Mouse (Mus musculus) bone marrow, adult 2 months (tissue): ENCODE results near the gene Slc9a3r1.

ENCODE experiments used
- CTCF ChIP-seq: fragments of 200-500 bp; IDR thresholded peaks from 2 replicates; pipeline ENCODE4 v1.5.1; 2011; ENCODE audit warnings: low read length, control low read depth; ENCODE audit not compliant: control insufficient read depth, insufficient read depth
- POLR2A ChIP-seq: fragments of 200-500 bp; IDR thresholded peaks from 2 replicates; pipeline ENCODE4 v1.6.1; 2011; ENCODE audit warnings: low read depth, mild to moderate bottlenecking, control low read depth, low read length, borderline replicate concordance; ENCODE audit not compliant: control insufficient read depth

DNA sequence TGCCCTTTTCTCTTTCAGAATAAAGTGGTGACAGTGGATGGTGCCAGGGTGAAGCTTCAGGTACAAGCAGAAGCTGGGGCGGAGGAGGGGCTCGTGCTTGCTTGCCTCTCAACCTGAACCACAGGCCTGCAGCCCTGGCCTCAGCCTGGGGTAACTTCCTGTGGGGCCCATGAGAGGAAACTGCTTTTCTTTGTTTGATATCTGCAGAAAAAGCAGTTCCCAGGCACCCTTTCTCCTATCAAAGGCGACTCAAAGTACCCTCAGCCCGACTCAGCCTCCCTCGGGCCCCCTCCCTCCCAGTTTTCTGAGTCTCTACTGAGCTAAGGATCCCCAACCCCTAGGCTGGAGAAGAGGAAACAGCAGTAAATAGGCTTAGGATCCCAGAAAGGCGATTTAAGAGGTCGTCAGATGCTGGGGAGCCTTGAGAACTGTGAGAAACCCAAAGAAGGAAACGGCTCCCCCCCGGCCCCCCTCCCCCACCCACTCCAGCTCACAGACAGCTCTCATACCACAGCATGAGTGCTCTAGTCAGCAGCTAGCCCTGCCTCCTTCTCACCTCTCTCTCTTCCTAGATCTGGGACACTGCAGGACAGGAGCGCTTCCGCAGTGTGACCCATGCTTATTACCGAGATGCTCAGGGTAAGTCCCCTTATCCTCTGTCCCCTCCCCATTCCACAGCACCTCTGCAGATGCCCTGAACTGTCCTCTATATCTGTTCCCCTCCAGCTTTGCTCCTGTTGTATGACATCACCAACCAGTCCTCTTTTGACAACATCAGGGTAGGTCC, 5.0 kb upstream of the Slc9a3r1 start:
- TF ChIP-seq CTCF (no peak), POLR2A (no peak)
